Mouse (Mus musculus) testis, adult 2 months (tissue): ENCODE measurements around the gene Cpne8.

Experiments used
- CTCF ChIP-seq: fragments of 200-500 bp; IDR thresholded peaks from 2 replicates; pipeline ENCODE4 v1.5.1; 2012; ENCODE audit warnings: low read depth, mild to moderate bottlenecking, inconsistent platforms, low read length, moderate library complexity; ENCODE audit not compliant: control insufficient read depth, insufficient read depth, insufficient replicate concordance
- POLR2A ChIP-seq: fragments of 200-500 bp; IDR thresholded peaks from 2 replicates; pipeline ENCODE4 v1.6.1; 2012; ENCODE audit warnings: low read depth, mild to moderate bottlenecking, inconsistent platforms, low read length, moderate library complexity; ENCODE audit not compliant: control insufficient read depth

DNA sequence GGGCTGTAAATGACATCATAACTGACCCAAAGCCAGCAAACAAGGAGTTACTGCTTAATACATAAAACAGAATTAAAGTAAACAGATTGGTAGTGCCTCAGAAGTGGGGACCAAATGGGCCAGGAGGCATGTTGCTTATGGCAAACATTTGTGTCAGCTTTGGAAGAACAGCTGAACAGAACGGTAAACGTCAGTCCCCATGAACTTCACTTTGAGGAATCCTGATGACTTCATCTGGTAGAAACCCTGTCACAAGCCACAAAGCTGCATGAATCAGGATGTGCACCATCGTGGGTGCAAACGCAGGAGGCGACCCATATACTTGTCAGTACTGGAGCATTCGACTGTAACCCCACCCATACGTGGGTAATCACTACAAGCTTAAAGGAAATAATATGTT lies 30.1 kb upstream of the Cpne8 start:
- TF ChIP-seq CTCF (no peak), POLR2A (no peak)
